Mouse (Mus musculus) testis, postnatal 10 days (tissue): ENCODE measurements around the gene Samd5.

Source experiments
- DNase-seq: peaks from one replicate; pipeline ENCODE4 v3.0.0; 2021; ENCODE audit warnings: low spot score

The Samd5 gene

DNA sequence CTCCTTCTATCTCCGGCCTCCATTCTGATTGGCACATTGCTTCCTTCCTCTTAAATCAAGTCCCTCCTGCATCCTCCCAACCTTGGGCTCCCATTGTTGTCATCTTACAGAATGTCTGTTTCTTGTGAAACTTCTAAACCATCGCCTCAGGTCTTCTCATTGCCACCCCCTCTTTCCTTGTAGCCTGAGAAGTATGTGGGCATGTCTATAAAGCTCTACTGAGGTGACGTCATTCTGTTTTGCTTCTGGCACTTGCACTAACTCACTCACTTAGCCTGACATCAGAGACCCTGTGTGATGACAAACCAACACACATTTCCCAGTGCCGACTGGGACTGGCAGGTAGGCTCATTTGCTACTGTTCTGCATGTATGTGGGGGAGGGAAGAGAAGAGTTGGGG is 100.9 kb downstream of the Samd5 start:
- no peak for DNase-seq
